Mouse (Mus musculus) central nervous system, embryonic 18 days (tissue): ENCODE data around the gene Col8a1. TPM values are rescaled to one million over a fixed set of nuclear protein-coding genes. Genes with fewer than 3 reads are reported as not detected.

Source experiments
- polyA plus RNA-seq: library from polyadenylated mRNA; depleted of rRNA; stranded (reverse); fragments of >200 nt; gene quantifications from 2 replicates; pipeline ENCODE4 v1.2.3, GENCODE M21; 2012; rRNA removed

Col8a1 gene
- 1.0 and 2.3 TPM in 2 replicates for polyA plus RNA-seq

GRCm38 (mm10) chr16:57754526-57755125 lies at the start of gene Col8a1:
Gene Col8a1, minus strand, starts transcription at chr16:57754737.

GRCm38 (mm10) chr16:57606444-57607227 lies 147.9 kb downstream of the Col8a1 start, which contains the start of gene Cmss1:
Gene Cmss1, minus strand, starts transcription at chr16:57606864.

Other genes starting within 250 kb of the Col8a1 start
- gene Cmss1, start 147.9 kb downstream of the Col8a1 start, polyA plus RNA-seq = 7.8 and 8.3 TPM in 2 replicates